Mouse (Mus musculus) layer of hippocampus, adult 11-12 months (tissue): ENCODE measurements around the gene Pde7b.

ENCODE experiments used
- DNase-seq: peaks from one replicate; pipeline ENCODE4 v3.0.0; 2022; ENCODE audit warnings: low spot score

Gene Pde7b

DNA sequence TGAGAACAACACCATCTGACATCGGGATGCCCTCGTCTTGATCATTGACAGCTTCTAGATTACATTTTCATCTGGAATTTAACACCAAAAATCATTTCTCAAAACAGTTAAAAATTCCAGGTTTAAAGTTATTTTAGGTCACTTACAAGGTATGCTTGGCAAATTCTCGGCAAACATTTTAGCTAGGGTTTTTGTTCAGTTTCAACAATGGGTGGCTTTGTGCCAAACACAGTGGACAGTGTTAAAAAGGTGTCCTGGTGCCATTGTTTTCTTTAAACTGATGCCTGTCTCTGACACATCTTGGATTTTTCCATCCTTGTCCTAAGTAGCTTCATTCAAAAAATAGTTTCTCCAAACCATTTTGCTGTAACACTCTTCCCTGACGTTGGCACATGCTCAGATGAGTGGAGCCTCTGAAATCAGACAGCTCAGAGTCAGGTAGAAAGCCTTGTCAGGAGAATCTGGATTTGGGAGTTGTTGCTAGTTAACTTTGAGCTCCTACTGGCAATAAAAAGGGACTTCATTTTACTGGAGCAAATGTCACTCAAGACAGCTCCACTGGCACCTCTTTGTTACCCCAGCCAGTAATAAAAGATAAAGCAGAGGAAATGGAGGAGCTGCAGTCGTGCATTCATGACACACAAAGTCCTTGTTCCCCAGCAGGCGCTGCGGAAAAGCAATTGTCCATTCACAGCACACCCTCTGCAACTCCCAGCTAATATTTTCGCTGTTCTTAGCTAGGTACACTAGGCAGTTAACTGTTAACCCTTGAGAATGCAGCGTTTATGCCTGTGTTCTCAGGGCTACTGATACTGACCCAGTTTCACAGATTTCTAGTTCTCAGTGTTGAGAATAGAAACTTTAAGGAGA is 2.0 kb downstream of the Pde7b start:
- no peak for DNase-seq

DNA sequence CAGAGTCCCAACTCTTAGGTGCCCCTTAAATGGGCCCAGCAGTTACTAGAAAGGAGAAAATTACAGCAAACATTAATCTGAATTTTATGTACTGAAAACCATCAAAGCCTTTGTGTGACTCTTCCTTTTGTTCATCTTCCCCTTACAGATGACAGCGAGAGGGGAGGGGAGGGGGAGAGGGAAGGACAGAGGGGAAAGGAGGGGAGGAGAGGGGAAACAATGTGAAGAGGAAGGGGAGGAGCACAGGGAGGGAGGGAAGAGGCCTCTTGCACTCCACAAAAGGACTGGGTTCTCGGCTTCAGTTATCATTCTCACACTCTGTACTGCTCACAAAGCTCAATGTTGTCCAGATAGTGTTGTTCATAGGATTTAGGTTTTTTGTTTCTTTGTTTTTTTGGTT is 5.7 kb downstream of the Pde7b start:
- DNase-seq: no peak

DNA sequence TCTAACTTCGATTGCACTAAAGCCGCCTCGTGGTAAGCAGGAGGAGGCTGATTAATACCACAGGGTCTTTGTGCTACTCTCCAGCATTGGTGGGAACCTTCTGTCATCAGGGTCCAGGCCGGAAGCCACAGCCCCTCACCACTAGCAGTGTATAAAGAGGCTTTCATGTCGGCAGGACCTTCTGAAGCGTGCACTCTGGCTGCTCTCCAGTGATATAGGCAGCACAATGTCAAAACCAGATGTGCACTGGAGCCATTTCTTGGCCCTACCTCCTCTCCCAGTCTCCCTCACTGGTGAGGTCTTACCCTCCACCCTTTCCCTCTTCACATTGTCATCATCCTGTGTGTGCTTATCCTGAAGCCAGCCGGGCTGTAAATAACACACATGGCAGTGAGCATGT is 24.2 kb downstream of the Pde7b start:
- no peak for DNase-seq

DNA sequence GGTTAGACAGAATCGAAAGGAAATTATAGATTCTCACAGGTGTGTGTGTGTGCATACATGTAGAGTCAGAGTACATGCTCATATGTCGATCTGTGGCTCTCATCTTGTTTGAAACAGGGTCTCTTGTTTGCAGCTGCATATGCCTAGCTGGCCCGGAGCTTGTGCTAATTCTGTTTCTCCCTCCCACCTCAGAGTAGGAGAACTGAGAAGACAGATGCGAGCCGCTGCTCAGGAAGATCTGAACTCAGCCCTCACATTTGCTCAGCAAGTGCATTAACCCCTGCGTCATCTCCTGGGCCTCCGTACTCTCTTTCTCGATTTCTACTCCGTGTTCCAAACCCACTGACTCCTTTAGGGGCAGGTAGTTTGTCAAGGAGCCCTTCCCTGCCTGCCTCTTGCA is 25.0 kb downstream of the Pde7b start:
- DNase-seq: no peak

DNA sequence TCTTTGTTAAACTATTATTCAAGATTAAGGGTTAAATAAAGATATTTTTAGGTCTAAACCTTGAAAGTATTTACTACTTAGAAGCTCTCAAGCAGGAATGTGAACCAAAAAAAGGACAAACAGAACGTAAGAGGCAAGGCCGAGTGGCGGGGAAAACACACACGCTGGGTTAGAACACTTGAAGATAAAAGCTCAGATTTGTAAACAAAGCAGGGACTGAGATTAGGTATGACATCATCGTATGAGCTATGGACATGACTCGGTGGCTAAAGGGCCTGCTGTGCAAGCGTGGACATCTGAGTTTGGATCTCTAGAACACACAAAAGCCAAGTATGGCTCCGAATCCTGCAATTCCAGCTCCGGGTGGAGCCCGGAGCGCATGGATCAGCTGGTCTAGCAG is 29.2 kb downstream of the Pde7b start:
- no peak for DNase-seq

DNA sequence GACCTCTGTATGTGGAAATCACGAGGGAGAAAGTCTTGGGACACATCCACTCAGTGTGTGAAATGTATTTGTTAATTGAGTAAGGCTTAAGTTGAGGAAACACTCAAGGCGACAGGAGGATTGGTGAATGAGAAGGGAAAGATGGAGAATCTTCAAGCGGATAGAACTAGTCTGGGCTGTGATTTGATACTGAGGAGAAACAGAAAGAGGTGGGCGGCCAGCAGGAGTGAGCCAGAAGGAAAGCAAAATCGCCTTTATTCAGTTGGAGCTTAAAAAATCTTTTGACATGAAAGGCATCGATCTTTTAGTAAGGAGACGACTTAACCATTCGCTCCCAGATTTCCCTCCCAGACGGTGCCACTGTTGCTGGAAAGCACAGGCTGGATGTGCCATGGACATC is 34.9 kb downstream of the Pde7b start:
- no peak for DNase-seq

DNA sequence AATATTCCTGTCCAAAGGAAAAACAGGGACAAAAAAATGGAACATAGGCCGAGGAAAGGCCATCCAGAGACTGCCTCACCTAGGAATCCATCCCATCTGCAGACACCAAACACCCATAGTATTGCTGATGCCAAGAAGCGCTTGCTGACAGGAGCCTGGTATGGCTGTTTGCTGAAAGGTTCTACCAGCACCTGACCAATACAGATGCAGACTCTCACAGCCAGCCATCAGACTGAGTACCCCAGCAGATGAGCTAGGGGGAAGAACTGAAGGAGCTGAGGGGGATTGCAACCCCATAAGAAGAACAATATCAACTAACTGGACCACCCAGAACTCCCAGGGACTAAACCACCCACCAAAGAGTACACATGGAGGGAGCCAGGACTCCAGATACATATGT is 40.7 kb downstream of the Pde7b start:
- no peak for DNase-seq

DNA sequence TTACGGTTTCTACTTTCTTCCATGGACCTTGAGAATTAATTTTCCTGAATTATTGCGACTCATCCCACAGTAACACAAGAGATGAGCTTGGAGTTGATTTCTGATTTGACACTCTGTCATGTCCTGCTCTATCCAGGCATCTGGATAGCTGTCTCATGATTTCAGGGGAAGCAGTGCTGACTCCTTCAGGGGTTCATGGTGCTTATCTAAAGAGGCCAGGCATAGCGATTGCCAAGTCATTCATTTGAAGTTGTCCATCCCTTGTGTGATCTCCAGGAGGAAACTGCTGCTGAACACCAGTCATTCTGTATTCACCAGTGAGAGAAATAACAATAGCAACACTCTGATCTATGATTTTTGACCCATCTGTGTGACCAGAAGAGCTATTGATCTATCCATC is 43.9 kb downstream of the Pde7b start:
- DNase-seq: no peak

DNA sequence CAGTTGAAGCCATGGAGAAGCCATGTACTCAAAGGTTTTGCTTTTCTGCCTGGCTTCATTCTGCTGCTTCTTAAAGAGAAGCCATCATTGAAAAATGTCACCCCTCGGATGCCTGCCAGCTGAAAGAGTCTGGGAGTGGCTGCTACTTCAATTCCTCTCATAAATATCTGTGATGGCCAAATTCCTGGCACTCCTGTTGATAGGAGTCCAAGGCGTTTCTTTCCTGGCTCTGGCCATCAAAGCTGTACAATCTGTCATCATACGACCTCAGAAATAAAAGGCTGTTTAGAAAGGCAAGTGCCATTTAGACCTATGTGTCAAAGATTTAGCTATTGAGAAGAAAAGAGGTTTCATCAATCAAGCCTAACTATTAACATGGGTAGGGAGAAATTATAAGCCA is 49.6 kb downstream of the Pde7b start:
- no peak for DNase-seq

DNA sequence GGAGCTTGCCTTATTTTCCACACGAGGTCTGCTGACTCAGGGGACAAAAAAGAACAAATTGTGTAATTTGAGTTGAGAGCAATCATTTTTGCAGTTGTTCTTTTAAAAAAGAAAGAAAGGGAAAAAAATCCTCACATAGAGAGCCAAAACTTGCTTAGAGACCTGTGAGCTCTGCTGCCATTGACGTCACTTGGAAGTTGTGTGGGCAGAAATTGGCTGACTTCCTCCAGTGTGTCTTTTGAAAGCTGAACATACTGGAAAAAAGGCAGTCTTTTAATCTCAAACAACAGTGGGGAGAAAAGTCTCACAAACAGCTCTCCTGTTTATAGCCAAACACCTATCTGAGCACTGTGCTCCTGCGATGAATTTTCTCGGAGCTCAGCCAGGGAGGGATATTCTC is 51.1 kb downstream of the Pde7b start:
- peak; percentile 79 for DNase-seq

DNA sequence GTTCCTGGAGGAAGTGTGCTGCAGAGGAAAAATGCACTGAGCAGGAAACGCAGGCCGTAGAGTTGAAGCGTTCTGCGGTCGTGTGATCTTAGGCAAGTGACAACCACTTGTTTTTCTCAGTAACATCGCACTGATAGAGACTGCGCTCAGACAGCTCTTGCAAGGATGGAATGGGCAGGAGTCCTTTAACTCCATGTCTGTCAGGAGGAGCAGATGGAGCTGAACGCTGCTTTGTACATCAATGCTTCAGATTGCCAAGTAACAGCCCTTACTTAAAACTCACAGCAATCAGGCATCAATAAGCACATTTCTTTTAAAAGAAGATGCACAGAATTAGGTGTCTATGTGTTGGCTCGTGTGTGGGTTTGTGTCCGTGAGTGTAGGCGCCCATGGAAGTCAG is 52.3 kb downstream of the Pde7b start:
- DNase-seq: no peak

DNA sequence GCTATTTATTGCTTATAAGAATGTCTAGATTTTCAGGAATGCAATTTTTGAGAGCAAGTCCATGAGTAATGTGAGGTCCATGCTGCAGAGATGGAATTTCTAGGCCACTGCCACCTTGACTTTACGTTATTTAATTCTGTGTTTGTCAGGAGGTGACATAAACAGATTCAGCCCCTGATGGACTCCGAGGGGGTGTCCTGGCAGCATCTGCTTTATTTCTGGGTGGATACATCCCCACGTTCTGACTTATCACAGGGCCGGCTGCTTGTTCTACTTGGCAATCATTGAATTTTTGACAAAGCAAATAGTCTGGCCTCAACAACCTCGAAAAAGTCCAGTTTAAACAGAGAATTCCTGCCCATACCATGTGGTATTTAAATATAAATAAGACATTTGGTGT is 53.3 kb downstream of the Pde7b start:
- DNase-seq: no peak

DNA sequence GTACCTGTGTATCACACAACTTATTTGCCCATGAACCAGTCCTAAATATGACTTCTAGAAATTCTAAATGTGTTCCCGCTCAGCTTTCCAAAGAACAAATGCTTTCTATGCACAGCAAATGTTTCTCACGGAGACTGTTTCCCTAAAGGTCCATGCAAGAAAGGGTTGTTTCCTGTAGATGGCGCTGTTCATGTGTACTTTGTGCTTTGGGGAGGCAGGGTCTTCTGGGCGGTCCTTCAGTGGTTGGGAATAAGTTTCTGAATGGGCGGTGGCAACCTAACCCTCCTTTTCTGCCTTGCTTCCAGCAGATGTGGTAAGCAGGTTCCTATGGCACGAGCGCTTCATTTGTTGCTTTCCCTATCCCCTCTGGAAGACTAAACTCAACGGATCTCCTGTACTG is 54.3 kb downstream of the Pde7b start:
- DNase-seq: no peak

DNA sequence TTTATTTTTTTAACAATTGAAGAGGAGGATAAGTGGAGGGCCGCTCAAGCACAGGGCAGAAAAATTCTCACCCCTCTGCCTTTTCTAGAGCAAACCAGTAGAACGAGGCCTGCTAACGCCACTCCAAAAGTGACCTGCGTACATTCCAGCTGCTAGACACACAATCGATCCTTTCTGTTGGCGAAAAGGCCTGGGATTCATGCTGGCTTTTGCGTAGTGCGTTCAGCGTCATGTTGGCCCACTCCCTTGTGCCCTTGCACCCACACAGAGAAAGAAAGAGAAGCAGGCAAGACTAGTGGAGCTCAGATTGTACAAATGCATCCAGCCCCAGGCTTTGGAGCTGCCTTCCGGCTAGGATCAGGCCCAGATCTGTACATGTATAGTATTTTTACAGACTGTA is 55.4 kb downstream of the Pde7b start:
- no peak for DNase-seq

DNA sequence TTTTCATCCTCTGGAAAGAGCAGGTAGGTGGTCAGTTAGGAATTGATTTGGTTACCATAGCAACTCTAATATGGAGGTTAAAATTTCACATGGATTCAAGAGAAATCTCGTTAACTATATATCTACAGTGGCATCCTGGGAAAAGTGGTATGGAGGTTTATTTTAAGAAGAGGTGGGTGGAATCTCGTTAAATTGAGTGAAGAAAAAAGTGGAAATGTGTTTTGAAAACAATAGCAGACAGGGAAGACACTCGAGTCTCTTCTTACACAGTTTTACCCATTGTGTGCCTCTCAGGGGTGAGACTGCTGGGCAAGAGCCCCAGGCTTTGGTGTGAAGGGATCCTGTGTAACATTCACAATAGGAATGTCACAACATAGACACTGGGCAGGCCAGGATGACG is 56.3 kb downstream of the Pde7b start:
- no peak for DNase-seq

DNA sequence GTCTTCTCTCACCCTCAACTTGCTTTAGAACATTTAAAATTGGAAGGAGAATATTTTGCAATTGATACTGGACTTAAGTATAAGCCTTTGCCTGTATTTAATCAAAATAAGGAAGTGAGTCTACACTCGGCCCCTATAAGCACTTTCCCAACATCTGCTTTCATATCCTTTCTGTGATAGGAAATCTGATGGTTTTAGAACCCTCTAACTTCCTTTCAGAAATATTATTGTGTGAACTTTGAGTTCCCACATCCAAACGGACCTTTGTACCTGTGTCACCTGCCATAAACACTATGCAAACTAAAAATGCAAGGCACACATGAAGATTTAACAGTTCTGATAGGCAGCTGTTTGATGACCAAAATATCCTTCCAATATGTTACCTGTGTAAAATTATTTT is 58.2 kb downstream of the Pde7b start:
- no peak for DNase-seq

DNA sequence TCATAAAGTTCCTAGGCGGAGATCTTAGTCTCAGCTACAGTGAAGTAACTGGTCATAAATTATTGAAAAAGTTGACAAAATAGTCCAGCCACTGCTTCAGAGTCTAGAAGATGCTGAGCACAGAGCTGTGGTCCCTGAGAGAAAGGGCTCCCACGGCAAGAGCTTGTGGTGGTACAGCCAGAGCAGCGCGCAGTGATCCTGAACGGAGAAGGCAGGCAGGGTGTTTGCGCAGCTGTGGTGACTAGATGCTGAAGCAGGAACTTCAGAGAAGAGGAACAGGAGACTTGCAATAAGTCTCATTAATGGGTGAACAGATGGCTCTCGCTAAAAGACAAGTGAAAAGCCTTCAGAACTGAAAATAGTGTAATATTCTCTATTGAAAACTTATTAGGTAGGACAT is 61.9 kb downstream of the Pde7b start:
- DNase-seq: no peak

DNA sequence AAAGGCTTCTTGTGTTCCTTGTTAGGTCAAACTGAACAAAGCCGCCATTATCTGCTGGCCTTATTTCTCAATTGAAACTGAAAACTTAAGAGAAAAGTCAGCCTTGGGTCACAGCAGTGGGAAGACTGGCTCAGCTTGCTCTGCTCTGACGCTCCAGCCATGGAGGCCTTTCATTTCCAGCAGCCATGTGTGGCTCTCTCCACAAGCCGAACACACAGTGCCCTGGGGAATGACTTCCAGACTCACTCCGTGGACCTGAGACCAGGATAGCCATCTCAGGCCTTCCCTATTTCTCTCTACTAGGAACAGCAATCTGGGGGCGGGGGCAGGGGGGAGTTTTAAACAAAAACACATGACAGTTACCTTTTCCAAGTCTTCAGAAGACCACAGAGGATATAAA is 63.2 kb downstream of the Pde7b start:
- no peak for DNase-seq

DNA sequence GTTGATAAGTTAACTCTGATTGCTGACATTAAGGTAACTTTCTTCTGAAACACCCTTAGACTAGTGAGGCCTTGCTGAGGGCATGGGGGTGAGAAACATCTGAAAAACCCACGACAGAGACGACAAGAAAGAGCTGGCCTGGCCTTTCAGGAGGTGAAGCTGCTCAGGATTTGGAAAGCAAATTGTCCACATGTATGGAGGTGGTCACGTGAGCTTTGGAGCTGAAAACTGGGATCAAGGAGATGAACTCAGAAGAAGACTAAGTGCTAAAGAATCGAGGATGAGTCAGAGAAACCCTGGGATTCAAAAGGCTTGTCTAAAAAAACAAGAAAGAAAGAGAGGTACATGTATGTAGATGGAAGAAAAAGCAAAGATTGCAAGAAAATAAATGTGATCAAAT is 65.2 kb downstream of the Pde7b start:
- no peak for DNase-seq

DNA sequence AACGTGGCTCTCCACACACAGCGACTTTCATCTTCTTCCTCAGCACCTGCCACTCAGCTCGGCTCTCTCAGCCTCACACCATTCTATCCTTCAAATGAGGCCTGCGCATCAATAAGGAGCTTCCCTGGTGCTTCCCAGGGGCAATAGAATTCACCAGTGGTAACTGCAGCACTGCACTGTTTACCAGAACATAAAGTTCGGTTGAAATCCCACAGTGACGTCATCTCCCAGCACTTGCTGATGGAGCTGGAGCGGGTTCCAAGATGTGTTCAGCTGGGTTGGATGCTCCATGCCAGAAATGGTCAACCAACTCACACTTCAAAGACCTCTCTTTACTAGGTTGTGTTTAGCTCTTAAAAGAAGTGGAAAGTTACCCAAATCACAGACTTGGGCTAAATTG is 65.6 kb downstream of the Pde7b start:
- no peak for DNase-seq

DNA sequence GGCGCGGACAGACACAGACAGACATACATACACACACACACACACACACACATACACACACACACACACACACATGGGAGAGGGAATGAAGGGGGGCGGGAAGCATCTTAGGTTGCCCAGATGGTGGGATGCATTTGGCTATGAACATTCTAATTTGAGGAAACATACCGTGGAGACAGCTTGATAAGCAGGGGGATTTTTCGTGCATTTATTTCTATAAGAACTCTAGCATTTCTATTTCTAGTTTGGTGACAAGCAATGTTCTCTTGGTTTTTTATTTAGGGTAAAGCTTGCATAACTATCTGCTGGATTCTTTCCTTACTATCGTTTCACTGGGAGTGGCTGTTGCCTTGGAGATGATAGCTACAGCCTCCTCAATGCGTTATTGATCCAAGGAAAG is 66.2 kb downstream of the Pde7b start:
- no peak for DNase-seq

DNA sequence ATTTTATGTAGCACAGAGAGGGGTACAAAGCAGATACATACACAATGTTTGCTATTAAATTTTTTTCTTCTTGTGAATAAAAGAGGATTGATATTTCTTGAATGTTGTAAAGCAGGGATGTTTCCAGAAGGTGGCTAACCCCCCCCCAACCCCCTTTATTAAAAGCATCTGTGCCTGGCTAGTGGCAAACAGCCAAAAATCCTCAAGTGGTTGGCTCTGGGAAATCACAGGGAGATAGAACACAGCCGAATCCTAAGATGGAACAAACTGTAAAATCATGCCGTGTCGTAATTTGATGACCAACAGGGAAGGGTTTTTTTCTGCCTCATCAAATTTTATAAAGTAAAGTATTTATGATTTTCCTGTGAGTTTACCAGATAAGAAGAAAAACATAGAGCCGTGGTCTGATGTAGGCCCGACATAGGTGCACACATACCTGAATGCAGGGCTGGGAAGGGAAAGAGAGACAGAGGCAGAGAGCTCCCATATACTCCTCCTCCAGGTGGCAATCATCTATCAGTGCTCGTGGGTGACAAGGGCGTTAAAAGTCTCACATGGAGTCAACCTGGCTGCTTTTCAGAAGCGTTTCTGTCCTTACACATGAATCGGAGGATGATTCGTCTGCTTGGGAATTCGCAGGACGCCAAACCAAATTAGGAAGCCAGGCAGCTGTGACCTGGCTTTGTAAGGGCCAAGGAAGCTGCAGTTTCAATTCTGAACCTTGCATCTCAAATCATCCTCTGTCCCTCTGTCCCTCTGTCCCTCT is 67.4 kb downstream of the Pde7b start:
- no peak for DNase-seq

DNA sequence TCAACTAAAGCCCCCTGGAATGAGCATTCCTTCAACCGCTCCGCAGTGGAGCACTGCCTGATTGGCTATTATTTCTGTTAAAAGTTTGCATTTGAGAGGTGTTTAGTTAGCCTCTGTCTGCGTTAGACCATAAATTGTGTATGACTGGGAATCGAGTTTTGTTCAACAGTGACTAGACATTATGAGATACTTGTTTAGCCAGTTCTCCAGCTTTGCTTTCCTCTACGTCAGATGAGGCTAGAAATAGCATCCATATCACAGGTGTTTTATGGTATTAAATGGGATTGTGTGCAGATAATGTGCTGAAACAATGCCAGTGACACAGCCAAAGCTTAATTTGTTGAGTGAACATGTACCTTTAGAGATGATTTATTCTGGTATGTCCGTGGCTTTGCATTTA is 70.3 kb downstream of the Pde7b start:
- no peak for DNase-seq

DNA sequence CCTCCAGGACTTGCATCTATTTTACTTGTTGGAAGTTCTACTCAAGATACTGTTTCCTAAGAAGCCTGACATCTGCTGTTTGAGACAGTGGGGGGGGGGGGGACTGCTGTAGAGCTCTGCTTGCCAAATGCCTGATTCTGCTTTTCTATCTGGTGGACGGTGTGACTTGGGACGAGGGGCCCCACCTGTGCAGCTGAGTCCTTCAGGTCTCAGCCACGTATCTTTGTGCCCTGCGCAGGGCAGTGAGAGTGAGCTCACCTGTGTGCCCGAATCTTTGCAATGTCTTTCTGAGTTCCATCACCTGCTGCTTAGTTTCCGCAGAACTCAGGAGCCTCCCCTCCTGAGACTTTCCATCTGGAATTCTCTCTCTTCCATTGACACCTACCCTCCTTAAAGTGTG is 70.7 kb downstream of the Pde7b start:
- no peak for DNase-seq
